Mouse (Mus musculus) forebrain, embryonic 16.5 days (tissue): ENCODE measurements around the gene Tet2. TPM values are rescaled to one million over a fixed set of nuclear protein-coding genes. Genes with fewer than 3 reads are reported as not detected.

Experiments used
- ATAC-seq: fragments of 200-750 bp; cut with Nextera tagmentation; 2 replicates; pipeline ENCODE4 v1.8.0; 2017; ENCODE audit warnings: mild to moderate bottlenecking, moderate library complexity
- H3K27ac ChIP-seq: fragments of 300-500 bp; sonication (generic); 2 replicates; pipeline ENCODE4 v1.5.1; 2014; ENCODE audit warnings: low read length, control low read depth
- H3K27me3 ChIP-seq: fragments of 300-500 bp; sonication (generic); replicated peaks from 2 replicates; pipeline ENCODE4 v1.6.1; 2014; ENCODE audit warnings: low read length; ENCODE audit not compliant: control insufficient read depth, insufficient read depth
- H3K36me3 ChIP-seq: fragments of 300-500 bp; sonication (generic); 2 replicates; pipeline ENCODE4 v1.6.1; 2014; ENCODE audit not compliant: control insufficient read depth, insufficient read depth
- H3K4me1 ChIP-seq: fragments of 300-500 bp; sonication (generic); replicated peaks from 2 replicates; pipeline ENCODE4 v1.6.1; 2014; ENCODE audit warnings: low read length; ENCODE audit not compliant: control insufficient read depth, insufficient read depth
- H3K4me2 ChIP-seq: fragments of 300-500 bp; sonication (generic); 2 replicates; pipeline ENCODE4 v1.6.1; 2014; ENCODE audit warnings: mild to moderate bottlenecking, low read length, control low read depth
- H3K4me3 ChIP-seq: fragments of 300-500 bp; sonication (generic); replicated peaks from 2 replicates; pipeline ENCODE4 v1.5.1; 2014; ENCODE audit warnings: mild to moderate bottlenecking, low read length, control low read depth
- H3K9ac ChIP-seq: fragments of 300-500 bp; sonication (generic); replicated peaks from 2 replicates; pipeline ENCODE4 v1.6.1; 2014; ENCODE audit warnings: low read depth, low read length, control low read depth
- H3K9me3 ChIP-seq: fragments of 300-500 bp; sonication (generic); 2 replicates; pipeline ENCODE4 v1.6.1; 2016; ENCODE audit warnings: low read length; ENCODE audit not compliant: control insufficient read depth
- WGBS: fragments of 180-500 bp; shearing (Covaris S2); extraction: QIAGEN DNeasy Blood & Tissue Kit; methylation state at CpG from one replicate; pipeline ENCODE4 v1.1.7; 2014; 5-methylcytosine and 5-hydroxymethylcytosine counted together
- polyA plus RNA-seq: library from polyadenylated mRNA; unstranded; fragments of >200 nt; fragmentation: Nextera tagmentation; extraction: Ambion mirVana; gene quantifications from 2 replicates; pipeline ENCODE4 v1.2.1, GENCODE M21; 2015

Tet2 gene
- polyA plus RNA-seq, 1 experiment from 2014 or later = 24.0 TPM

GRCm38 (mm10) chr3:133579140-133579539 is 34.2 kb upstream of the Tet2 start:
- no peaks in the 10 kb centered on the region for H3K9me3 ChIP-seq
- WGBS = 56% methylated on average over 9 of the region's 9 CpGs
- no peak overlapping the region for H3K4me3 ChIP-seq
- H3K4me1 ChIP-seq = no peaks in the 10 kb centered on the region
- H3K27me3 ChIP-seq = no peaks in the 10 kb centered on the region
- H3K9ac ChIP-seq = no peak overlapping the region
- no peak overlapping the region for H3K27ac ChIP-seq
- no peak for ATAC-seq
- no peaks in the 10 kb centered on the region for H3K36me3 ChIP-seq
- H3K4me2 ChIP-seq = no peak overlapping the region

DNA sequence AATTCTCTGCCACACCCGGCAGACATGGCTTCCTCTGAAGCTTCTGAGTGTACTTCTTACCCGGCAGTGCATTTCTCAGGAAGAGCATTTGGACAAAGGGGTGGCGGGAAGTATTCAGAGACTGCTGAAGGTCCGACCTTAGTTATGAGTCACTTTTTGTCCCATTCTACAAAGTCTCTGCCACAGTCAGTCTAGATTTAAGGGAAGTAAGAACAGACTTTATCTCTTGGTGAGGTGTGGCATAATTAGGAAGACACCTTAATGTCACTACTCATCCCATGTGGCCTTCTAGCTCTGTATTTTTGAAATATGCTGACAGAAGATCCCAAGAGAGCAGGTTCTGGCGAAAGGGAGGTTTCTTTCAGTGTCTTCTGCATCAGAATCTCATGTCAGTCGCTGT is 30.0 kb upstream of the Tet2 start:
- H3K4me1 ChIP-seq = no peaks in the 10 kb centered on the region
- no peak overlapping the region for H3K27ac ChIP-seq
- no peak for ATAC-seq
- H3K9me3 ChIP-seq = no peaks in the 10 kb centered on the region
- H3K27me3 ChIP-seq = no peaks in the 10 kb centered on the region
- no peak overlapping the region for H3K9ac ChIP-seq
- H3K36me3 ChIP-seq = no peaks in the 10 kb centered on the region
- H3K4me3 ChIP-seq = no peak overlapping the region
- H3K4me2 ChIP-seq = no peak overlapping the region
- WGBS = 79% methylated on average over 6 of the region's 6 CpGs

GRCm38 (mm10) chr3:133571961-133572360 is 27.0 kb upstream of the Tet2 start:
- H3K27ac ChIP-seq = no peak overlapping the region

GRCm38 (mm10) chr3:133563503-133564205 is 18.7 kb upstream of the Tet2 start:
- Histone ChIP-seq H3K4me1 (no peaks in the 10 kb centered on the region), H3K9me3 (no peaks in the 10 kb centered on the region), H3K36me3 (no peaks in the 10 kb centered on the region), H3K9ac (no peak overlapping the region), H3K27ac (no peak overlapping the region), H3K27me3 (no peaks in the 10 kb centered on the region), H3K4me3 (no peak overlapping the region), H3K4me2 (no peak overlapping the region)
- WGBS = 65% methylated on average over 2 of the region's 2 CpGs
- no peak for ATAC-seq

More at GRCm38 (mm10) chr3:133571961-133572360, 27.0 kb upstream of the Tet2 start:
- Histone ChIP-seq H3K4me2 (no peak overlapping the region), H3K9me3 (no peaks in the 10 kb centered on the region), H3K27me3 (no peaks in the 10 kb centered on the region), H3K4me3 (no peak overlapping the region), H3K9ac (no peak overlapping the region), H3K4me1 (no peaks in the 10 kb centered on the region), H3K36me3 (no peaks in the 10 kb centered on the region)
- ATAC-seq = no peak
- 76% methylated on average over 5 of the region's 5 CpGs for WGBS

GRCm38 (mm10) chr3:133559413-133560114 is 14.6 kb upstream of the Tet2 start:
- Histone ChIP-seq H3K4me2 (no peak overlapping the region), H3K4me1 (no peaks in the 10 kb centered on the region), H3K9me3 (no peaks in the 10 kb centered on the region), H3K27me3 (no peaks in the 10 kb centered on the region), H3K9ac (no peak overlapping the region), H3K27ac (no peak overlapping the region), H3K36me3 (no peaks in the 10 kb centered on the region), H3K4me3 (no peak overlapping the region)
- whole genome bisulfite sequencing = 94% methylated on average over 6 of the region's 6 CpGs
- 0 out of 2 replicates have a peak, but pooled peaks have one; percentile 36 for ATAC-seq

- H3K4me2 ChIP-seq = no peak overlapping the region
- no peaks in the 10 kb centered on the region for H3K9me3 ChIP-seq
- H3K27me3 ChIP-seq = no peaks in the 10 kb centered on the region
- no peak overlapping the region for H3K4me3 ChIP-seq
- no peaks in the 10 kb centered on the region for H3K4me1 ChIP-seq
- H3K27ac ChIP-seq = no peak overlapping the region
- H3K36me3 ChIP-seq = no peaks in the 10 kb centered on the region
- 83% methylated on average over 6 of the region's 6 CpGs for WGBS
- H3K9ac ChIP-seq = no peak overlapping the region
- ATAC-seq = no peak
Measured at GRCm38 (mm10) chr3:133557602-133558001, 12.7 kb upstream of the Tet2 start.

- ATAC-seq = no peak
- Histone ChIP-seq H3K27me3 (no peaks in the 10 kb centered on the region), H3K4me3 (no peak overlapping the region), H3K9me3 (no peaks in the 10 kb centered on the region), H3K4me2 (no peak overlapping the region), H3K27ac (no peak overlapping the region), H3K9ac (no peak overlapping the region), H3K36me3 (no peaks in the 10 kb centered on the region), H3K4me1 (no peaks in the 10 kb centered on the region)
- WGBS = 76% methylated on average over 7 of the region's 7 CpGs
Measured at GRCm38 (mm10) chr3:133557154-133557553, 12.2 kb upstream of the Tet2 start.

- Histone ChIP-seq H3K4me2 (no peak overlapping the region), H3K9ac (no peak overlapping the region), H3K4me1 (no peaks in the 10 kb centered on the region), H3K27me3 (no peaks in the 10 kb centered on the region), H3K4me3 (no peak overlapping the region), H3K9me3 (no peaks in the 10 kb centered on the region), H3K27ac (no peak overlapping the region), H3K36me3 (no peaks in the 10 kb centered on the region)
- ATAC-seq = no peak
- WGBS = 88% methylated on average over 7 of the region's 7 CpGs
Measured at GRCm38 (mm10) chr3:133555378-133555777, 10.4 kb upstream of the Tet2 start.

DNA sequence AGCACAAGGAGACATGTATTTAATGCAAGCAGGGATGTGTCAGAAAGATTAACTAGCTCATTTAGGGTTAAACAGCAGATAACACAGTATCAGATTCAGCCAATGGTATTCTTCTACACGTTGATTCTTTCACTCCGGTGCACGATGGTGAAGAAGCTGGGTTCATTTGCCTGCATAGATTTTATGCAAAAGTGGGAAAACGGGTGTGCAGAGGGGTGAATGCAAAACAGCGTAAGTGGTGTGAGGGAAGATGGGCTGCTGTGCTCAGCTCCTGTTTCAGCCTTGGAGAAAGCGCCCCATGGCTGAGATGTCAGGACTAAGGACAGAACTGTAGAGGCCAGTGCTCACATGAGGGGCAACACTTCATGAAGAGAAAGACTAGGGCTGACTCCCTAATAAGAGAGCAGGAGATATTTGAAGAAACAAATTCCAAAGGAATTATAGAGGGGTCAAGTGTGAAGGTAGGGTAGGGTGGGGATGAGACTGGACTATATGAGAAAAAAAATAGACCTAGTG is 9.7 kb upstream of the Tet2 start:
- 82% methylated on average over 6 of the region's 6 CpGs for WGBS
- no peak overlapping the region for H3K27ac ChIP-seq
- no peak overlapping the region for H3K4me3 ChIP-seq
- no peaks in the 10 kb centered on the region for H3K9me3 ChIP-seq
- no peak overlapping the region for H3K9ac ChIP-seq
- H3K4me1 ChIP-seq = no peaks in the 10 kb centered on the region
- ATAC-seq = no peak
- no peaks in the 10 kb centered on the region for H3K27me3 ChIP-seq
- H3K36me3 ChIP-seq = no peaks in the 10 kb centered on the region
- H3K4me2 ChIP-seq = no peak overlapping the region
